Mouse (Mus musculus) limb, embryonic 10.5 days (tissue): ENCODE measurements around the gene Atp8a2. TPM values are rescaled to one million over a fixed set of nuclear protein-coding genes. Genes with fewer than 3 reads are reported as not detected.

ENCODE experiments used
- DNase-seq: peaks from one replicate; pipeline ENCODE4 v3.0.0-alpha.2; 2017; ENCODE audit warnings: low spot score
- H3K27ac ChIP-seq: fragments of 300-500 bp; sonication (generic); 2 replicates; pipeline ENCODE4 v1.5.1; 2016; ENCODE audit warnings: mild to moderate bottlenecking
- H3K27me3 ChIP-seq: fragments of 300-500 bp; sonication (generic); 2 replicates; pipeline ENCODE4 v1.6.1; 2016; ENCODE audit warnings: low read depth, mild to moderate bottlenecking; ENCODE audit not compliant: poor library complexity, severe bottlenecking
- H3K36me3 ChIP-seq: fragments of 300-500 bp; sonication (generic); 2 replicates; pipeline ENCODE4 v1.6.1; 2016; ENCODE audit warnings: mild to moderate bottlenecking, moderate library complexity
- H3K4me1 ChIP-seq: fragments of 300-500 bp; sonication (generic); 2 replicates; pipeline ENCODE4 v1.6.1; 2016
- H3K4me3 ChIP-seq: fragments of 300-500 bp; sonication (generic); 2 replicates; pipeline ENCODE4 v1.5.1; 2016; ENCODE audit warnings: mild to moderate bottlenecking, moderate library complexity
- H3K9me3 ChIP-seq: fragments of 300-500 bp; sonication (generic); replicated peaks from 2 replicates; pipeline ENCODE4 v1.6.1; 2016; ENCODE audit warnings: mild to moderate bottlenecking
- WGBS: fragments of 180-500 bp; shearing (Covaris S2); methylation state at CpG from one replicate; pipeline ENCODE4 v1.1.7; 2016; 5-methylcytosine and 5-hydroxymethylcytosine counted together
- polyA plus RNA-seq: library from polyadenylated mRNA; unstranded; fragments of >200 nt; fragmentation: Nextera tagmentation; extraction: Ambion mirVana; gene quantifications from 2 replicates; pipeline ENCODE4 v1.2.1, GENCODE M21; 2016

Atp8a2 gene
- polyA plus RNA-seq, 1 experiment from 2014 or later, result 2.8 TPM

GRCm38 (mm10) chr14:60135801-60136200 is 61.2 kb downstream of the Atp8a2 start:
- DNase-seq, result no peak
- Histone ChIP-seq H3K27ac (no peak overlapping the region), H3K9me3 (no peaks in the 10 kb centered on the region), H3K4me3 (no peak overlapping the region), H3K27me3 (no peaks in the 10 kb centered on the region), H3K4me1 (no peaks in the 10 kb centered on the region), H3K36me3 (no peaks in the 10 kb centered on the region)
- 83% methylated on average over 4 of the region's 4 CpGs for WGBS

GRCm38 (mm10) chr14:60134720-60135119 is 62.3 kb downstream of the Atp8a2 start:
- WGBS, result 85% methylated on average over 9 of the region's 9 CpGs
- Histone ChIP-seq H3K4me3 (no peak overlapping the region), H3K4me1 (no peaks in the 10 kb centered on the region), H3K27me3 (no peaks in the 10 kb centered on the region), H3K9me3 (no peaks in the 10 kb centered on the region), H3K36me3 (no peaks in the 10 kb centered on the region), H3K27ac (no peak overlapping the region)
- no peak for DNase-seq

GRCm38 (mm10) chr14:60131196-60131876 is 65.6 kb downstream of the Atp8a2 start:
- no peak overlapping the region for H3K4me3 ChIP-seq
- DNase-seq, result no peak
- no peaks in the 10 kb centered on the region for H3K9me3 ChIP-seq
- H3K27me3 ChIP-seq, result no peaks in the 10 kb centered on the region
- no peaks in the 10 kb centered on the region for H3K4me1 ChIP-seq
- WGBS, result 90% methylated on average over 9 of the region's 9 CpGs
- H3K36me3 ChIP-seq, result no peaks in the 10 kb centered on the region
- H3K27ac ChIP-seq, result no peak overlapping the region

GRCm38 (mm10) chr14:60129564-60129963 is 67.4 kb downstream of the Atp8a2 start:
- Histone ChIP-seq H3K4me3 (no peak overlapping the region), H3K36me3 (no peaks in the 10 kb centered on the region), H3K9me3 (no peaks in the 10 kb centered on the region), H3K27me3 (no peaks in the 10 kb centered on the region), H3K27ac (no peak overlapping the region), H3K4me1 (no peaks in the 10 kb centered on the region)
- no peak for DNase-seq
- 94% methylated on average over 5 of the region's 5 CpGs for WGBS

- DNase-seq, result no peak
- no peaks in the 10 kb centered on the region for H3K36me3 ChIP-seq
- H3K9me3 ChIP-seq, result no peaks in the 10 kb centered on the region
- H3K27me3 ChIP-seq, result no peaks in the 10 kb centered on the region
- 87% methylated on average over 9 of the region's 9 CpGs for WGBS
- H3K4me1 ChIP-seq, result no peaks in the 10 kb centered on the region
- no peak overlapping the region for H3K27ac ChIP-seq
- no peak overlapping the region for H3K4me3 ChIP-seq
Observed at GRCm38 (mm10) chr14:60125202-60125601, 71.8 kb downstream of the Atp8a2 start.

- DNase-seq, result no peak
- Histone ChIP-seq H3K9me3 (no peaks in the 10 kb centered on the region), H3K27ac (no peak overlapping the region), H3K4me3 (no peak overlapping the region), H3K4me1 (no peaks in the 10 kb centered on the region), H3K27me3 (no peaks in the 10 kb centered on the region), H3K36me3 (no peaks in the 10 kb centered on the region)
- 60% methylated on average over 10 of the region's 10 CpGs for WGBS
Observed at GRCm38 (mm10) chr14:60121572-60121971, 75.4 kb downstream of the Atp8a2 start.

- no peak overlapping the region for H3K27ac ChIP-seq
- no peak for DNase-seq
- H3K36me3 ChIP-seq, result no peaks in the 10 kb centered on the region
- 84% methylated on average over 9 of the region's 9 CpGs for WGBS
- no peaks in the 10 kb centered on the region for H3K27me3 ChIP-seq
- no peak overlapping the region for H3K4me3 ChIP-seq
- no peaks in the 10 kb centered on the region for H3K4me1 ChIP-seq
- no peaks in the 10 kb centered on the region for H3K9me3 ChIP-seq
Observed at GRCm38 (mm10) chr14:60117792-60118585, 79.0 kb downstream of the Atp8a2 start.

GRCm38 (mm10) chr14:60086808-60087725 is 109.9 kb downstream of the Atp8a2 start:
- Histone ChIP-seq H3K4me3 (peak overlapping the region; percentile 63), H3K4me1 (peaks cover 14% of the 10 kb centered on the region), H3K9me3 (no peaks in the 10 kb centered on the region), H3K27ac (peak overlapping the region; percentile 73; the same call in 1 of the 2 replicates), H3K36me3 (no peaks in the 10 kb centered on the region), H3K27me3 (peaks cover 26% of the 10 kb centered on the region)
- peak; percentile 87 for DNase-seq
- WGBS, result 11% methylated on average over 31 of the region's 33 CpGs

GRCm38 (mm10) chr14:60086254-60086807 is 110.6 kb downstream of the Atp8a2 start:
- no peaks in the 10 kb centered on the region for H3K36me3 ChIP-seq
- peaks cover 26% of the 10 kb centered on the region for H3K27me3 ChIP-seq
- peak overlapping the region; percentile 73 for H3K27ac ChIP-seq
- 4% methylated on average over 21 of the region's 21 CpGs for whole genome bisulfite sequencing
- DNase-seq, result no peak
- peak overlapping the region; percentile 63 for H3K4me3 ChIP-seq
- no peaks in the 10 kb centered on the region for H3K9me3 ChIP-seq
- H3K4me1 ChIP-seq, result peaks cover 14% of the 10 kb centered on the region

GRCm38 (mm10) chr14:60082771-60083170 is 114.2 kb downstream of the Atp8a2 start:
- DNase-seq, result no peak
- no peak overlapping the region for H3K4me3 ChIP-seq
- 86% methylated on average over 8 of the region's 8 CpGs for WGBS

GRCm38 (mm10) chr14:60072496-60072895 is 124.5 kb downstream of the Atp8a2 start:
- DNase-seq, result no peak
- Histone ChIP-seq H3K9me3 (no peaks in the 10 kb centered on the region), H3K36me3 (no peaks in the 10 kb centered on the region), H3K27ac (no peak overlapping the region), H3K4me3 (no peak overlapping the region), H3K4me1 (no peaks in the 10 kb centered on the region), H3K27me3 (no peaks in the 10 kb centered on the region)
- WGBS, result 91% methylated on average over 4 of the region's 4 CpGs

More at GRCm38 (mm10) chr14:60082771-60083170, 114.2 kb downstream of the Atp8a2 start:
- no peaks in the 10 kb centered on the region for H3K9me3 ChIP-seq
- peaks cover 19% of the 10 kb centered on the region for H3K4me1 ChIP-seq
- H3K27ac ChIP-seq, result no peak overlapping the region
- no peaks in the 10 kb centered on the region for H3K36me3 ChIP-seq
- H3K27me3 ChIP-seq, result peaks cover 26% of the 10 kb centered on the region

- WGBS, result 80% methylated on average over 3 of the region's 3 CpGs
- no peak for DNase-seq
Observed at GRCm38 (mm10) chr14:60065186-60065585, 131.8 kb downstream of the Atp8a2 start.

More at GRCm38 (mm10) chr14:60065186-60065585, 131.8 kb downstream of the Atp8a2 start:
- H3K9me3 ChIP-seq, result no peaks in the 10 kb centered on the region
- H3K4me1 ChIP-seq, result 0 out of 2 replicates have a peak, but pooled peaks cover 2% of the 10 kb centered on the region
- no peaks in the 10 kb centered on the region for H3K36me3 ChIP-seq
- no peak overlapping the region for H3K27ac ChIP-seq
- H3K27me3 ChIP-seq, result no peaks in the 10 kb centered on the region
- no peak overlapping the region for H3K4me3 ChIP-seq
